Mouse (Mus musculus): Measurements from ENCODE around the gene Gm14137. TPM values are rescaled to one million over a fixed set of nuclear protein-coding genes. Genes with fewer than 3 reads are reported as not detected.

The Gm14137 gene
- polyA plus RNA-seq, 1 experiment, result not detected

- no peak overlapping the region for H3K4me3 ChIP-seq (ENCODE audit: low read depth, low read length)
- no peaks in the 10 kb centered on the region for H3K4me1 ChIP-seq (ENCODE audit: control insufficient read depth, insufficient read depth, low read length)
- H3K9ac ChIP-seq (ENCODE audit: low read depth, poor library complexity, severe bottlenecking), result no peak overlapping the region
- H3K9me3 ChIP-seq (replicated peaks; ENCODE audit: control insufficient read depth, insufficient read depth, low read length, poor library complexity, severe bottlenecking), result no peaks in the 10 kb centered on the region
- no peak overlapping the region for H3K27ac ChIP-seq (ENCODE audit: insufficient read depth, low read length)
- no peaks in the 10 kb centered on the region for H3K36me3 ChIP-seq (ENCODE audit: control insufficient read depth, insufficient read depth, low read length, poor library complexity, severe bottlenecking)
- no peaks in the 10 kb centered on the region for H3K27me3 ChIP-seq (ENCODE audit: control insufficient read depth, insufficient read depth, low read length, poor library complexity, severe bottlenecking)
- no peak for TF ChIP-seq CTCF (IDR thresholded peaks at IDR 0.05; ENCODE audit: low read depth, low read length)
- TF ChIP-seq POLR2A (IDR thresholded peaks at IDR 0.05; ENCODE audit: insufficient read depth, low read length), result no peak
- TF ChIP-seq EP300 (IDR thresholded peaks at IDR 0.05; ENCODE audit: insufficient read depth, low read depth, low read length), result no peak
Measured at GRCm38 (mm10) chr2:119176761-119177160, 2.5 kb downstream of the Gm14137 start.

- H3K4me1 ChIP-seq (ENCODE audit: control insufficient read depth, insufficient read depth, low read length), result no peaks in the 10 kb centered on the region
- no peak overlapping the region for H3K4me3 ChIP-seq (ENCODE audit: low read depth, low read length)
- H3K27me3 ChIP-seq (ENCODE audit: control insufficient read depth, insufficient read depth, low read length, poor library complexity, severe bottlenecking), result no peaks in the 10 kb centered on the region
- TF ChIP-seq POLR2A (IDR thresholded peaks at IDR 0.05; ENCODE audit: insufficient read depth, low read length), result no peak
- TF ChIP-seq CTCF (IDR thresholded peaks at IDR 0.05; ENCODE audit: low read depth, low read length), result no peak
- TF ChIP-seq EP300 (IDR thresholded peaks at IDR 0.05; ENCODE audit: insufficient read depth, low read depth, low read length), result no peak
- no peaks in the 10 kb centered on the region for H3K36me3 ChIP-seq (ENCODE audit: control insufficient read depth, insufficient read depth, low read length, poor library complexity, severe bottlenecking)
- no peaks in the 10 kb centered on the region for H3K9me3 ChIP-seq (replicated peaks; ENCODE audit: control insufficient read depth, insufficient read depth, low read length, poor library complexity, severe bottlenecking)
- H3K9ac ChIP-seq (ENCODE audit: low read depth, poor library complexity, severe bottlenecking), result no peak overlapping the region
- no peak overlapping the region for H3K27ac ChIP-seq (ENCODE audit: insufficient read depth, low read length)
Measured at GRCm38 (mm10) chr2:119177384-119177939, 3.2 kb downstream of the Gm14137 start.

- H3K9me3 ChIP-seq (replicated peaks; ENCODE audit: control insufficient read depth, insufficient read depth, low read length, poor library complexity, severe bottlenecking), result no peaks in the 10 kb centered on the region
- H3K4me3 ChIP-seq (ENCODE audit: low read depth, low read length), result no peak overlapping the region
- H3K4me1 ChIP-seq (ENCODE audit: control insufficient read depth, insufficient read depth, low read length), result no peaks in the 10 kb centered on the region
- TF ChIP-seq POLR2A (IDR thresholded peaks at IDR 0.05; ENCODE audit: insufficient read depth, low read length), result no peak
- TF ChIP-seq EP300 (IDR thresholded peaks at IDR 0.05; ENCODE audit: insufficient read depth, low read depth, low read length), result no peak
- no peak overlapping the region for H3K9ac ChIP-seq (ENCODE audit: low read depth, poor library complexity, severe bottlenecking)
- no peaks in the 10 kb centered on the region for H3K27me3 ChIP-seq (ENCODE audit: control insufficient read depth, insufficient read depth, low read length, poor library complexity, severe bottlenecking)
- no peak overlapping the region for H3K27ac ChIP-seq (ENCODE audit: insufficient read depth, low read length)
- H3K36me3 ChIP-seq (ENCODE audit: control insufficient read depth, insufficient read depth, low read length, poor library complexity, severe bottlenecking), result no peaks in the 10 kb centered on the region
Measured at GRCm38 (mm10) chr2:119182914-119183313, 8.6 kb downstream of the Gm14137 start.

- peak overlapping the region; percentile 79 for H3K4me3 ChIP-seq (ENCODE audit: low read depth, low read length)
- no peaks in the 10 kb centered on the region for H3K27me3 ChIP-seq (ENCODE audit: control insufficient read depth, insufficient read depth, low read length, poor library complexity, severe bottlenecking)
- H3K36me3 ChIP-seq (ENCODE audit: control insufficient read depth, insufficient read depth, low read length, poor library complexity, severe bottlenecking), result no peaks in the 10 kb centered on the region
- no peaks in the 10 kb centered on the region for H3K9me3 ChIP-seq (replicated peaks; ENCODE audit: control insufficient read depth, insufficient read depth, low read length, poor library complexity, severe bottlenecking)
- TF ChIP-seq POLR2A (IDR thresholded peaks at IDR 0.05; ENCODE audit: insufficient read depth, low read length) (no peak), EP300 (IDR thresholded peaks at IDR 0.05; ENCODE audit: insufficient read depth, low read depth, low read length) (no peak), CTCF (IDR thresholded peaks at IDR 0.05; ENCODE audit: low read depth, low read length) (peak; percentile 94)
- H3K9ac ChIP-seq (ENCODE audit: low read depth, poor library complexity, severe bottlenecking), result peak overlapping the region; percentile 37; the same call in 1 of the 2 replicates
- peak overlapping the region; percentile 16; the same call in 1 of the 2 replicates for H3K27ac ChIP-seq (ENCODE audit: insufficient read depth, low read length)
- H3K4me1 ChIP-seq (ENCODE audit: control insufficient read depth, insufficient read depth, low read length), result no peaks in the 10 kb centered on the region
Measured at GRCm38 (mm10) chr2:119189029-119189710, 14.9 kb downstream of the Gm14137 start.

GRCm38 (mm10) chr2:119190969-119191368, 16.7 kb downstream of the Gm14137 start:
- H3K27ac ChIP-seq (ENCODE audit: insufficient read depth, low read length), result no peak overlapping the region
- H3K9me3 ChIP-seq (replicated peaks; ENCODE audit: control insufficient read depth, insufficient read depth, low read length, poor library complexity, severe bottlenecking), result no peaks in the 10 kb centered on the region
- H3K36me3 ChIP-seq (ENCODE audit: control insufficient read depth, insufficient read depth, low read length, poor library complexity, severe bottlenecking), result no peaks in the 10 kb centered on the region
- no peak for TF ChIP-seq POLR2A (IDR thresholded peaks at IDR 0.05; ENCODE audit: insufficient read depth, low read length)
- TF ChIP-seq CTCF (IDR thresholded peaks at IDR 0.05; ENCODE audit: low read depth, low read length), result no peak
- no peak for TF ChIP-seq EP300 (IDR thresholded peaks at IDR 0.05; ENCODE audit: insufficient read depth, low read depth, low read length)
- no peak overlapping the region for H3K4me3 ChIP-seq (ENCODE audit: low read depth, low read length)
- no peaks in the 10 kb centered on the region for H3K27me3 ChIP-seq (ENCODE audit: control insufficient read depth, insufficient read depth, low read length, poor library complexity, severe bottlenecking)
- H3K9ac ChIP-seq (ENCODE audit: low read depth, poor library complexity, severe bottlenecking), result no peak overlapping the region
- no peaks in the 10 kb centered on the region for H3K4me1 ChIP-seq (ENCODE audit: control insufficient read depth, insufficient read depth, low read length)

- H3K9me3 ChIP-seq (replicated peaks; ENCODE audit: control insufficient read depth, insufficient read depth, low read length, poor library complexity, severe bottlenecking), result no peaks in the 10 kb centered on the region
- TF ChIP-seq POLR2A (IDR thresholded peaks at IDR 0.05; ENCODE audit: insufficient read depth, low read length) (no peak), CTCF (IDR thresholded peaks at IDR 0.05; ENCODE audit: low read depth, low read length) (no peak), EP300 (IDR thresholded peaks at IDR 0.05; ENCODE audit: insufficient read depth, low read depth, low read length) (no peak)
- H3K27me3 ChIP-seq (ENCODE audit: control insufficient read depth, insufficient read depth, low read length, poor library complexity, severe bottlenecking), result no peaks in the 10 kb centered on the region
- no peak overlapping the region for H3K4me3 ChIP-seq (ENCODE audit: low read depth, low read length)
- no peak overlapping the region for H3K27ac ChIP-seq (ENCODE audit: insufficient read depth, low read length)
- no peak overlapping the region for H3K9ac ChIP-seq (ENCODE audit: low read depth, poor library complexity, severe bottlenecking)
- H3K4me1 ChIP-seq (ENCODE audit: control insufficient read depth, insufficient read depth, low read length), result peaks cover 2% of the 10 kb centered on the region
- H3K36me3 ChIP-seq (ENCODE audit: control insufficient read depth, insufficient read depth, low read length, poor library complexity, severe bottlenecking), result no peaks in the 10 kb centered on the region
Measured at GRCm38 (mm10) chr2:119194140-119194539, 19.8 kb downstream of the Gm14137 start.
